Mouse (Mus musculus) olfactory bulb, adult 2 months (tissue): ENCODE measurements around the gene Dnaaf5. TPM values are rescaled to one million over a fixed set of nuclear protein-coding genes. Genes with fewer than 3 reads are reported as not detected.
A peak's percentile ranks its signal among the peaks of the same experiment; 100 is the strongest.

Source experiments
- H3K27ac ChIP-seq: fragments of 200-500 bp; 2 replicates; pipeline ENCODE4 v1.5.1; 2012; ENCODE audit warnings: low read depth, low read length; ENCODE audit not compliant: insufficient read depth
- H3K4me1 ChIP-seq: fragments of 200-500 bp; 2 replicates; pipeline ENCODE4 v1.6.1; 2012; ENCODE audit warnings: low read length; ENCODE audit not compliant: control insufficient read depth, insufficient read depth
- H3K4me3 ChIP-seq: fragments of 200-500 bp; 2 replicates; pipeline ENCODE4 v1.5.1; 2012; ENCODE audit warnings: mild to moderate bottlenecking, low read depth, low read length, moderate library complexity; ENCODE audit not compliant: insufficient read depth
- CTCF ChIP-seq: fragments of 200-500 bp; IDR thresholded peaks from 2 replicates; pipeline ENCODE4 v1.5.1; 2012; ENCODE audit warnings: low read depth, mild to moderate bottlenecking, low read length, moderate library complexity; ENCODE audit not compliant: insufficient read depth
- POLR2A ChIP-seq: fragments of 200-500 bp; IDR thresholded peaks from 2 replicates; pipeline ENCODE4 v1.6.1; 2012; ENCODE audit warnings: mild to moderate bottlenecking, low read depth, low read length, moderate library complexity; ENCODE audit not compliant: insufficient read depth
- WGBS: fragments of 180-500 bp; shearing (Covaris S2); methylation state at CpG from one replicate; pipeline ENCODE4 v1.1.7; 2018; 5-methylcytosine and 5-hydroxymethylcytosine counted together
- polyA plus RNA-seq: library from polyadenylated mRNA; stranded (reverse); fragments of >200 nt; gene quantifications from 2 replicates; pipeline ENCODE4 v1.2.4, GENCODE M21; 2012; ENCODE audit warnings: low replicate concordance; ENCODE audit not compliant: missing spikeins, insufficient read depth, insufficient read length

The Dnaaf5 gene
- polyA plus RNA-seq, 1 experiment, result not detected

GRCm38 (mm10) chr5:139118139-139118960, 31.7 kb upstream of the Dnaaf5 start:
- TF ChIP-seq CTCF (no peak), POLR2A (no peak)
- Histone ChIP-seq H3K27ac (no peak overlapping the region), H3K4me1 (peaks cover 7% of the 10 kb centered on the region), H3K4me3 (no peak overlapping the region)
- WGBS, result 77% methylated on average over 5 of the region's 5 CpGs

GRCm38 (mm10) chr5:139118961-139119276, 31.1 kb upstream of the Dnaaf5 start:
- 60% methylated on average over 2 of the region's 2 CpGs for WGBS
- no peak overlapping the region for H3K27ac ChIP-seq
- no peak overlapping the region for H3K4me3 ChIP-seq
- peaks cover 4% of the 10 kb centered on the region for H3K4me1 ChIP-seq
- no peak for TF ChIP-seq CTCF
- no peak for TF ChIP-seq POLR2A

GRCm38 (mm10) chr5:139125717-139126116, 24.3 kb upstream of the Dnaaf5 start:
- 66% methylated on average over 3 of the region's 3 CpGs for WGBS
- TF ChIP-seq POLR2A (no peak), CTCF (no peak)
- Histone ChIP-seq H3K4me1 (peaks cover 16% of the 10 kb centered on the region), H3K27ac (no peak overlapping the region), H3K4me3 (no peak overlapping the region)

- WGBS, result 18% methylated on average over 12 of the region's 12 CpGs
- Histone ChIP-seq H3K4me3 (peak overlapping the region; percentile 79), H3K27ac (no peak overlapping the region), H3K4me1 (peaks cover 16% of the 10 kb centered on the region)
- no peak for TF ChIP-seq CTCF
Measured at GRCm38 (mm10) chr5:139128476-139129065, 21.5 kb upstream of the Dnaaf5 start.

- Histone ChIP-seq H3K4me3 (peak overlapping the region; percentile 79), H3K4me1 (peaks cover 16% of the 10 kb centered on the region), H3K27ac (peak overlapping the region; percentile 93)
- WGBS, result 8% methylated on average over 12 of the region's 12 CpGs
- TF ChIP-seq POLR2A (no peak), CTCF (no peak)
Measured at GRCm38 (mm10) chr5:139129078-139129477, 20.9 kb upstream of the Dnaaf5 start.

- Histone ChIP-seq H3K4me3 (peak overlapping the region; percentile 79), H3K27ac (peak overlapping the region; percentile 76), H3K4me1 (peaks cover 16% of the 10 kb centered on the region)
- 4% methylated on average over 40 of the region's 55 CpGs for WGBS
- TF ChIP-seq CTCF (no peak), POLR2A (peak; percentile 22; the same call in 1 of the 2 replicates)
Measured at GRCm38 (mm10) chr5:139129572-139130151, 20.4 kb upstream of the Dnaaf5 start.

GRCm38 (mm10) chr5:139130351-139130750, 19.7 kb upstream of the Dnaaf5 start:
- TF ChIP-seq CTCF (no peak), POLR2A (no peak)
- peak overlapping the region; percentile 76 for H3K27ac ChIP-seq
- H3K4me1 ChIP-seq, result peaks cover 16% of the 10 kb centered on the region
- WGBS, result 83% methylated on average over 5 of the region's 5 CpGs
- no peak overlapping the region for H3K4me3 ChIP-seq

- Histone ChIP-seq H3K4me1 (peaks cover 14% of the 10 kb centered on the region), H3K4me3 (no peak overlapping the region), H3K27ac (no peak overlapping the region)
- 84% methylated on average over 8 of the region's 8 CpGs for WGBS
- TF ChIP-seq CTCF (no peak), POLR2A (no peak)
Measured at GRCm38 (mm10) chr5:139134501-139134900, 15.5 kb upstream of the Dnaaf5 start.

GRCm38 (mm10) chr5:139136341-139136740, 13.7 kb upstream of the Dnaaf5 start:
- WGBS, result 22% methylated on average over 1 of the region's 1 CpGs
- Histone ChIP-seq H3K4me3 (no peak overlapping the region), H3K27ac (no peak overlapping the region), H3K4me1 (peaks cover 11% of the 10 kb centered on the region)
- TF ChIP-seq CTCF (no peak), POLR2A (no peak)
